Mouse (Mus musculus): ENCODE data around the gene Camk1g.
A peak's percentile ranks its signal among the peaks of the same experiment; 100 is the strongest.

The Camk1g gene

DNA sequence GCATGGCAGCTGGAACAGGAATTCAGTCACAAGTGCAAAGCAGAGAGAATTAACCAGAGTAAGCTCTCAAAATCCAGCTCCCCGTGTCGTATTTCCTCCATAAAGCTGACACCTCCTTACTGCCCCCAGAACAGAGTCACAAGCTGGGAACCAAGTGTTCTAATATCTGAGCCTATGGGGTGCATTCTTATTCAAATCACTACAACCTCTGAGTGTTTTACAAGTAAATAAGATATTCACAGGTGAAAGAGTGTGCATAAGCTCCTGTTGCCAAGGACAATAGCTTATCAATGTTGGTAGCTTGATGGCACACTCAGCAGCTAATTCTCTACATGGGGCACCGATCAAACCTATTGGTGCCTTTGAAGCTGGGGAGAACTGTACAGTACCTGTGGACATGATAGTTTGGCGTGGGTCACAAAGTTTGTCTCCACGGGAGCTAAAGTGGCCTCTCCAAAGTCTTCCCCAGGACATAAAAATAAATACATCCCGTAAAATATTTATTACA, 3.9 kb upstream of the Camk1g start:
- no peak for DNase-seq (ENCODE audit: low spot score in 2 of 2)

DNA sequence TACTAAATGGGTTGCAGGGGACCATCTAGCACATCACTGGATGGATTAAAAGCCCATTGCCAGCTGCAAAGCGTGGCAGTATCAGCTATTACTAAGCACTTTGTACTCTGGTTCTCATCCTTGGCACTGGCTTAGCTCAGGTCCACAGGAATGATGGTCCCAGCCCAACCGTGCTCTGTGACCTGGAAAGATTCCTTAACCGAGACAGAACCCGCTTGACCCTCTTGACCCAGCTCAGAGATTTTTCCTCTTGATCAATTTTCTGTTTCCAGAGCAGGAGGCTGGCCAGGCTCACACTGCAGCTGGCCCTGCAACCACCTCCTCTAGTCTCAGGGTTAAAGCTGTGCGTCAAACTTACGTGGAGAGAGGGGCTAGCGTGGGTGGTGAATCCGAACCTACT, 1.0 kb downstream of the Camk1g start:
- no peak for DNase-seq (ENCODE audit: low spot score in 2 of 2)

DNA sequence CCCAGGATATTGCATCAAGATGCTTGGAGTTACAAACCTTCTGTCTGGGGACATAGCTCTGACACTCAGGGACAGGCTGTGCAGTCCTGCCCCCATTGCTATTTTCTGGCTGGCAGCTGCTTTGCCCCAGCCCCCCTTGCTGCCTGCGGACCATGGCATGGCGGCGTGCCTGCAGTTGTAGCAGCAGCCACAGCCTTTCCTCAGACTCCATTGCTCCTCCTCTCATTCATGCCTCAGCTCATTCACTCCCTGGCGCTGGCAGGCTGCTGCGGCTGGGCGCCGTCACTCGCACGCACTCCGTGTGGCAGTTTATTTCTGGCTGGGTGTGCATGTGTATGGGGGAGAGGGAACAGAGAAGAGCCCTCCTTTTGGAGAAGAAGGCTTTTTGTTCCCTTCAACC, 2.0 kb downstream of the Camk1g start:
- DNase-seq (ENCODE audit: low spot score in 2 of 2) = peak; percentile 88 to 89

DNA sequence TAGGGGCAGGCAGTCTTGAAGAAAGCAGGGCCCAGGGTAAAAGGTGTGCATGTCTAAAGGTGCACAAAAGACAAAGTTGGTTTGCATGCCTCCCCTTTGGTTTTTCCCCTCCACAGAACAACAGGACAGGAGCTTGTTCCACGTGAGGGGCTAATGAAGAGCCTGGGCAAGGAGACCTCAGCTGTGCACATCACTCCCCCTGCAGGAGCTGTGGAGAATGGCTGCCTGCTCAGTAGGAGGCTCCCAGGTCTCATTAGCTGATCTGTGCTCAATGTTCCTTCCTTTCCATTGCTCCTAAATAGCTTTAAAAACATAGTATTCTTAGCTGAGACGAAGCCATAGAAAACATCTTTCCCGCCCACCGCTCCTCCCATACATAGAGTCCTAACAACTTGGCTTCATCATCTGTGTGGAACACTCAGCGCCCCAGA, 6.3 kb downstream of the Camk1g start:
- DNase-seq (ENCODE audit: low spot score in 2 of 2) = peak in 1 of 2 experiments; percentile 63

DNA sequence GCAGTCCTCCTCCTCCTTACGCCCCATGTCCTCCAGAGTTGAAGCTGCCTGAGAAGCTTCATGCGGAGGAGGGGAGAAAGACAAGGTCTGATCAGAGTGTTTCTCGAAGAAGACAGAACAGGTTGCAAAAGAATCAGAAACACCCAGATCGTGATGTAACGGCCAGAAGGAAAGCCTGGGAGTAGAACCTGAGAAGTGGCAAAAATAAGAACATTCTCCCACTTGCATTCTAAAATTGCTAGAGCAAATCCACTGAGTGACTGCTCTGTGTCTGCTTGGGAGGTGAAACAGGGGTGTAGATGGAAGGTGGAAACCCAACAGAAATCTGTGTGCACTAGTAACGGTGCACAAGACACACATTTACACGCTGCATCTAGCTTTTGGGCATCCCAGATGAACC, 8.0 kb downstream of the Camk1g start:
- no peak for DNase-seq (ENCODE audit: low spot score in 2 of 2)

DNA sequence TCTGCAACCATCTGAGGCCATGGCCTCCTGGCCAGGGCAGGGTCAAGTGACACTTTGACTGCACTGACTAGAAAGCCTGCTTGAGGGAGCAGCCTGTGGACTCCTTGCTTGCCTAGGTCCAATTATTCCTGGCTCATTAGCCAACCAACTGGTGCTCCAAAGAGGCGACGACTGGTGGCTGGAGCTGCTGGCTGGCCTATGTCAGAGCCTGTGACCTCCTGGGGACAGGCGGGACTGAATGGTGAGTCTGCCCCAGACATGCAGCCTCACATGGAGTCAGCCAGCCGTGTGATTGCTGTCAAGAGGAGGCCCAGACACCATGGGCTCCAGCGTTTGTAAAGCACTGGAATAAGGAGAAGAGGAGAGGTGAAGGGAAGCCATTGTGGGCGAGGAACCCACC, 8.9 kb downstream of the Camk1g start:
- DNase-seq (ENCODE audit: low spot score in 2 of 2) = no peak

DNA sequence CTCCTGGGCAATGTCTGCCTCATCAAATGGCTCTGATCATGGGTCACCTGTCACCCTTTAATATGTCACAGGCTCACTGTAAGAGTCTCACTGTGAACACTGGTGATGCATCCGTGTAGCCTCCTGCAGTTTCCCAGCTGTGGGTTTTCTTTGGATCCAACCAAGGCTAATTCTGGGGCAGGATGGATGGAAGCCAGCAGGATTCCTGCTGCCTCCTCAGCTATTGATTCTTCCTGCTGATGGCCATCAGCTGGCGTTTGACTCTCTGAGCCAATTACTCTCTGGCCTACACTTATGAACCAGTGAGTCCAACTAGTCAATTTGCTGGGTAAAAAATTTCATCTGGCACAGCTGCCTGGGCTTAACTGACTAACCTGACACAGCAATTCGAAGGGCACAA, 10.9 kb downstream of the Camk1g start:
- DNase-seq (ENCODE audit: low spot score in 2 of 2) = no peak

DNA sequence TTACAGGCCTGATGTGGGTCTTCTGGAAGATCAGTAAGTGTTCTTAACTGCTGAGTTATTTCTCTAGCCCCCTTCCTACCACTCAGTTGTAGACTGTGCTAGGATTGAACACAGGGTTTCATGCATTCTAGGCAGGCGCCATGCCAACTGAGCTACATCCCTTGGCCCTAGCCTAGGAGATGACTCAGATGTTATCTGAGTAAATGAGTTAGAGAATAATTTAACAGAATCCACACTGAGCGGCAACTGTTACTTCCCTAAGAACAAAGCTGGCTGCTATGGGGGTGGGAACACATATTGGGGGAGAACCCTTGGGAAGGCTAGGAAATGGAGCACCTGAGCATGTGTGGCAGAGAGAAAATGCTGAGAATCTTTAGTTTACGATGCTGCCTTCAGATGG, 18.5 kb downstream of the Camk1g start:
- no peak for DNase-seq (ENCODE audit: low spot score in 2 of 2)

DNA sequence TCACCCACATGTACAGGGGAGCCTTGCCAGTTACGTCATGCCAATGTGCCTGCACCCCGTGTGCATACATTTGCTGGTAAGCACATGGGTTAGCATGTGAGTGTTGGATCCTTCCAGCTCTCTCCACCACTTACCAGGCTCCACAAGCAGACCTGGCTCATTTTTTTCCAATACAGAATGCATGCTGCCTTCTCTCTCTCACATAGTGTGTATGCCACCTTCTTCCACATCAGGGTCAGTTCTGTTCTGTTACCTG, 19.6 kb downstream of the Camk1g start:
- DNase-seq (ENCODE audit: low spot score in 2 of 2) = peak; percentile 61 to 77

DNA sequence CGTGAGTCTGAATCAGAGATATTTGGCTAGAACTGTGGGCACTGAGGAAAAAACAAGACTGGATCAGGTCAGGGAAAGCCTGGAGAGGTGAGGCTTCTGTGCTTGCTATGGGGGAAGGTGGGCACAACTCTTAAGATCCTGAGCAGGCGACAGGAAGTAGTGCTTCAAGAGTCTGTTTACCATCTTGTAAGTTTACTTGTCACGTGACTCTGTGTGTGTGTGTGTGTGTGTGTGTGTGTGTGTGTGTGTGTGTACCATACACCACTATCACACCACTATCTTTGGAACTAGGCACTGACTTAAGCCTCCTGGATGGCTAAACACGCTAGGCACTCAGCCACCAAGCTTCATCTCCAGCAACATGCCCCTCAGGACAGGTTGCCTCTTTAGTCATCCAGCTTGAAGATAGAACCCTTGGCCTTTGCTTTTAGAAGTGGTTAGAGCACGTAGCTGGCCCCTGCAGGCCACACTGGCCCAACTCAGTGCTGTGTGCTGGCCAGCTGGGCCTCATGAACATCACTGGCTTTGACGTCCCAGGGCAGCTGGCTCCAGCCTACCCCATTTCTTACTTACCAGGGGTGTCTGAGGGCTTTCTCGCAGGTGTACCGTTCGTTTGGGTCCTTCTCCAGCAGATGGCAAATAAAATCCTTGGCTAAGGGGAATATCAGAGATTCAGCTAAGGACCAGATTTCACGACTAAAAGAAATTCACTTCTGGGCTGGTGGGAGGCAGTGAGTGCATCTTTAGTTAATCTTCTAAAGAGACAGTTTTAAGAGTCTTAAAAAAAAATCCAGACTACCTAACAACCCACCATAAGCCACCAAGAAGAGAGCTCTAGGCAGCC, 20.2 kb downstream of the Camk1g start:
- DNase-seq (ENCODE audit: low spot score in 2 of 2) = no peak

DNA sequence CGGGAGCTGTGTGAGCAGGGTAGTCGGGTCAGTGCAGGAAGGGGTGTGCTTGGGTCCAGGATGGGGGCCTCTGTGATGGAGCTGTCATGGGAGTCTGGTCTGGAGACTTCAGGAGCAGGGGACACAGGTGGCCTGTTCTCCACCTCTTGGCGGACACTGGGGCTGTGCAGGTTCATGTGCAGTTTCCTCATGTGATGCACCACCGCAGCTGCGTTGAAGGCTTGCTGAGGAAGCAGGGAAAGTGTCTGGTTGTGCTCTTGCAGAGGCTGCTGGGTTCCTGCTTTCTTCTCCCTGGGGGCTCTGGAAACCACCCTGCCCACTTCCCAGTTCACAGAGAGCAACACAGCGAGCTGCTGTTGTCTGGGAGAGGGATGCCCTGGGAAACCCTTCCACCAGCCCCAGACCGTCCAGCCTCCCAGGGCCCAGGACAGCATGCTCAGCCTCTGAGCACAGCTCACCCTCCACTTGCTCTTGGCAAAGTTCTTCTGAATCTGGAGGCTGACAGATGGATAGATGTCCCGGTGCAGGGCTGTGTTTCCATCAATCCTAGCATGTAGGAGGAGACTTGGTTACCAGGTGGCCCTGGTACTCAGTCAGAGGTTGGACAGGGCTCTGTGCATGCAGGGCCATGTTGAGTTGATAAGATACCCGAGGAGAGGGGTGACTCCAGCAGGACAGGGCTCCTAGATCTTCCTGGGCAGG, 21.7 kb downstream of the Camk1g start:
- no peak for DNase-seq (ENCODE audit: low spot score in 2 of 2)

DNA sequence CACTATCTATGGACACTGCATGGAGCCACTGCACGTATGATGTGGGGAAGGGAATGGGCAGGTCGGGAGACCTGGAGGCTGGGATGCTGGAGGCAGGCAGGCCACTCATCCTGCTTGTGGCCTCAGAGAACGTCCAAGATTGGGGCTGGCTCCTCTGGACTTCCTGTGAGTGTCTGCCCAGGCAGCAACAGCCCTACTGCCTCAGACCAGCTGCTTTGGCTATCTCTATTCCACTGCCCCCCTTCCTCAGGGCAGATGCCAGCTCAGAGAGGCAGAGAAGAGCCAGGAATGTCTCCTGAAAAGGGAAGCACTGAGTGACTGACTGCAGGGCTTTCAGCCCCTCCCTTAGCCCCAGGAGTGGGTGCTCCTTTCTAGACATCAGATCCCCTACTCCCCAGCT, 23.2 kb downstream of the Camk1g start:
- no peak for DNase-seq (ENCODE audit: low spot score in 2 of 2)

DNA sequence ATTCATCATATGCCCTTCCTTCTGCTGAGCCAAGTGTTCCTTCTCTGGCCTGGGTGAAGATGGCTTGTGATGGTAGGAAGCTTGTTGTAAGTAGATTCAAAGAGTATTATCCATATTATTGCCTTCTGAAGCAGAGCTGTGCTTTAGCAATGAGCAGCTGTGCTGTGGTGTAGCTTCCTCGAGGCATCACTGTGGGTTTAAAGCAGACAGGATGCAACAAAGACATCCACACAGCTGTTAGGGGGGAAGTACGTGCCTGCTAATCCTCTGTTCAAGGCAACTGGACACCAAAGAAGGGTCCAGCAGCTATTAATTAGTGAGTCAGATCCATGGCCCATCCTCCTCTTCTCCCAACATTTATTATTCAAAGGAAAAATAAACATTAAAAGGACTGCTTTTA, 25.1 kb downstream of the Camk1g start:
- DNase-seq (ENCODE audit: low spot score in 2 of 2) = no peak

DNA sequence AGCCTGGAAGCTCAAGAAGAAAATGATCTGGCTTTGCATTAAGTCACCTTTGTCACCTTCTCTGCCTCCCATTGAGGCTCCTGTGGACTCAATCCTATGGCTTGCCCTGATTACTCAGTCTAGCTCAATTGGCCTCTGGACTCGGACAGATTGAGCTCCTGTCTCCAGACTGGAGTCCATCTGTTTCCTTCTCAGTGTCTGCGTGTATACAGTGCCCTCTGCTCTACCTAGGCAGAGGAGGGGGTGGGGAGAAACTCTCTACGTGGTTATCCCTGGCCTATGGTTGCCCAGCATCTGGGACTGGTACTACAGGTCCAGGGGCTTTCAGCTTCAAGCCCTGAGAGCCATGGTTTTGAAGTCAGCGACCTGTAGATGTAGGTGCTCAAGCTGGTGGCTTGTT, 26.2 kb downstream of the Camk1g start:
- DNase-seq (ENCODE audit: low spot score in 2 of 2) = no peak

DNA sequence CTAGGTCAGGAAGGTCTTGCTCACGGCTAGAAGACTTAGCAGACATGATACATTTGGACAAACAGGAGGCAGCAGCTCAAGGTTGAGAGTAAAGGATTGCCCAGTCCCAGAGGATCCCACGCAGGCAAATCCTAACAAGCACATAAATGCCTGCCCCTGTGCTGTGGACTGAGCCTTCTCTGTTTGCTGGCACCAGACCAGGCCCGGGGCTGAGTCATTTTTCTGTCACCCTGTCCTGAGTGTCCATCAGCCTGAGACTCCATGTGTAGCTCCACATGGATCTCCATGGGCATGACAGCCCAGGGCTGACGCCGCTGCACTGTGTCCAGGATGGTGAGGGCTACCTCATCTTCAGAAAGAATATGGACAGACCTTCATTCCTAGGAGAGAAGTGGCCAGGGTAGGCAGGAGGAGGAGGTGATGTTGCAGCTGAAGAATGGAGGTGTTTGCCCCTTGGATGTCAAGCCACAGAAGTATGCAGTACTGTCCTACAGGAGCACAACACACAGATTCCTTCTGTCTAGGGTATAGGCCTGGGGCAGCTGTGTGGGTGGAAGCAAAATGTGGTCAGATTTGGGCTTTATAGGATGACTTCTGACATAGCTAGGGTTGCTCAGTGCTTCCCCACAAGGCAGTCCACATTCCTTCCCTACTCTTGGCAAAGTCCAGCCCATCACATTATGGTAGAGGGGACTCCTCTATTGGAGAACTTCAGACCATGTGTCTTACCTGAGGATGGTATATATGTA, 27.7 kb downstream of the Camk1g start:
- no peak for DNase-seq (ENCODE audit: low spot score in 2 of 2)

DNA sequence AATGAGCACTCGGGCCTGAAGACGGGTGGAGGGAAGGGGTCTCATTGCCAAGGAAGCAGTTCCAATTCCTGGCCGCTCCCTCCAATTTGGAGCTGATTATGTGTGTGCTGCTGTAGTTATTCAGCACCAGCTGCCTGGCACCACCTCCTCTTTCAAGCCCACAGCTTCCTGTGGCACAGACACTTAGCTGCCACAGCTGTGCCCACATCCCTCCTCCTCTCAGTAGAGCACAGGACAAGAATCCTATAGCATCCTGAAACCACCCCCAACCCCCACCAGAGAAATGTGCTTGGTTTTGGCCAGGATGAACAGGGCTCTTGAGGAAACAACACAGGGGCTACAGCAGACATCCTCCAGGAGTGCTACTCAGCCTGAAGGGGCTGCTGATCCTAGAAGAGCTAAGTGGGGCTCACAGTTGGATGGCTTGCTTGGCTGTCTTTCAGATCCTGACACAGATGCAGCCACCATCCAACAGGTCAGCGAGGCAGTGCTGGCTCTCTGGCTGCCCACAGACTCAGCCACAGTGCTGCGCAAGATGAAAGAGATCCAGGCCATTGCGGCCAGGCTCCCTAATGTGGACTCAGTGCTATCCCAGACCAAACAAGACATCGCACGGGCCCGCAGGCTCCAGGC, 31.6 kb downstream of the Camk1g start:
- DNase-seq (ENCODE audit: low spot score in 2 of 2) = peak; percentile 81 to 89

DNA sequence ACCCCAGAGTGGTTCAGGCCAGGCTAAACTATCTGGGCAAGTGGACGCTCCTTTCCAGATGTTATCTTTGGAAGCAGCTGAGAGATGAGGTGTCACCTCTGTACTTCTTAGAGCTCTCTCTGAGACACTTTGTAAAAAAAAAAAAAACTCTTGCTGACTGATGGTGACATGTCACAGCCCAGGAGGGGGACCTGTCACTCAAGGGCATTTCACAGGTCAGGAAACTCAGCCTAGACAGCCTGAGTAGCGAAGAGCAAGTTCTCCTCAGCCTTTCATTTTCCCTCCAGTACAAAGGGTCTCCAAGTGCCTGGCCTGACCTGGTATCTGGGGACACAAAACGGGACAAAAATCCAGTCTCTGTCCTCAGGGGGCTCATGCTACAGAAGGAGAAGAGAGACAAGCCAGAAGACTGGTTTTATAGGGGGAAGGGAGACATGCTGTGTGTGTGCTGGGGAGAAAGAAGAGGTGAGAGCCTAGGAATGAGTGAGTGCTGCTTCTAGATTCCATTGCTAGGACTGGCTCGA, 32.2 kb downstream of the Camk1g start:
- DNase-seq (ENCODE audit: low spot score in 2 of 2) = no peak

DNA sequence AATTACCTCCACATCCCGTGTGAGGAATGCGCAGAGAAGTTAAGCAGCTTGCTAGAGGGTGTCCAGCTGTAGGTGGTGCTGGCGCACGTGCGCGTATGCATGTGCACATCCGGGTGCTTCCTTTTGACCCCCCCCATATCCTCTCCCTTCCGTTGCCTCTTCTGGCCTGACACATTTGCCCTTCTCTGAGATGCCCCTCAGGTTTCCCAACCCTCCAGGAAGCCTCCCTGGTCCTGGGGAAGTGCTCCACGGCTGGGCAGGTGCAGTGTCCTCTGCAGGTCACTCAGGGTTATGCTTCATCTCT, 33.1 kb downstream of the Camk1g start:
- no peak for DNase-seq (ENCODE audit: low spot score in 2 of 2)

DNA sequence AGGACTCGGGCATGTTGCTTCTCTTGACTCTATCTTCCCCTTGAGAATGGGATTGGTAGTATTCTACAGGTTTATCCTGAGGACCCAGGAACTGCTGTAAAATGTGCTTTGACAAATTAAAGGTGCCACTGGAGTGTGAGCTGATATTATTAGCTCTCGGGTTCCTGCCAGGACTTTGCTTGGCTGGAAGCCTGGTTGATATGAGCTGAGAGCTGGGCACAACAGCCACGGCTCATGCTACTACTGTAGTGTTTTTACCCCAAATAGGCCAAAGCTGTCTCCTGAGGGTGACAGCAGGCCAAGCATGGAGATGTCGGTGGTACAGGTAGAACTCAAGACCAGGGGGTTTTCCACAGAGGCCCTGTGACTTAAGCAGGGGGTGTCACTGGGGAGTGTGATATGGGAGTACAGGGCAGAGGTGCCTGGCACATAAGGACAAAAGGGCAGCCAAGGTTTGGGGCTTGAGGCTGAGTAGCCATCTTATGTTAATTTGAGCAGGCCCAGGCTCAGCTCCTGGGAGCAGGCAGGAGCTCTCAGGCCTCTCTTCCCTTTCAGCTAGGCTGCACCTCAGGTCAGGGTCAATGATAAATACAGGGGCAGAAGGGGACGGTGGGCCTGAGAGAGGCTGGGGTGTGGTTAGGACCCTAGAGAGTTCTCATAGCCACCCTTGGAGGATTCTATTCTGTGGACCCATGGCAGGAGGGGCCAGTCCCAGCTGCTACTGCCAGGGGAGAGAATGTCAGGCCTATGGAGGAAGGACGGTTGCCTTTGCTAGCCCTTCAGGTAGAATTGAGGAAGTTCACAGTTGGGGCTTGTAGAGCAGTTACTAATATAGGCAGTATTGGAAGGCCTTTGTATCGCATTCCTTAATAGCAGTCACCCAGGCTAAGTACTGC, 33.7 kb downstream of the Camk1g start:
- DNase-seq (ENCODE audit: low spot score in 2 of 2) = peak; percentile 63

DNA sequence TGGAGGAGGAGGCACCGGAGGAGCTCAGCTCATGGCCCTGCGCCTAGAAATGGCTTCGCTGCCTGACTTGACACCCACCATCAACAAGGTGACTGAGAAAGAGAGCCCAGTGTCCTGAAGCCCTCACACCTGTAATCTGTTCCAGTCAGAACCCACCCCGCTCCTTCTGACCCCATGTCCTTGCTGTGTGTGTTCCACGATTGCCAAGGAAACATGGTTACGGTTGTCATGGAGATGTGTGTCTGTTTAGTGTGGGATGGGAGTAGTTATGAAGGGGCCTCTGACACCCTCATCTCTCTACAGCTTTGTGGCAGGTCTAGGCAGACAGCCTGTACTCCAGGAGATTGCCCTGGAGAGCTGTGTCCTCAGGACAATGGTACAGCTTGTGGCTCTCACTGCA, 35.6 kb downstream of the Camk1g start:
- DNase-seq (ENCODE audit: low spot score in 2 of 2) = no peak

DNA sequence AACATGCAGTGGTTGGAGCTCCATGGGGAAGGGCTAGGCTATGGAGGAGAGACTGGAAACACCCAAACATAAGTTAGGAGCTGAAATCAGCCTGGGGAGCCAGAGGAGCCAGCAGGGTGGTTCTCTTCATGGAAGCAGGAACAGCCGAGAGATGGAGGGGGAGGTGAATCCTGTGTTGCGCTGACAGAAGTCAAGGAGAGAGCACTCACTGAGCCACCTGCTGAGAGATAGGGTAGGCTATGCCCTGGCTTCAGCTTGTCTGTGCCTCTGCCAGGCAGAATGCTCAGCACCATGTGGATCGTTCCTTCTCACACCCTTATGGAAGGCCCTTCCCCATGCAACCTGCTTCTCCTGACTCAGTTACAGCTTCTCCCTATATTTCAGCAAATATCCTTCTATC, 36.3 kb downstream of the Camk1g start:
- DNase-seq (ENCODE audit: low spot score in 2 of 2) = no peak
